Mouse (Mus musculus) heart, embryonic 14.5 days (tissue): Measurements from ENCODE around the gene Cldn19. TPM values are rescaled to one million over a fixed set of nuclear protein-coding genes. Genes with fewer than 3 reads are reported as not detected.
A peak's percentile ranks its signal among the peaks of the same experiment; 100 is the strongest.

Experiments
- ATAC-seq: fragments of 200-750 bp; cut with Nextera tagmentation; 2 replicates; pipeline ENCODE4 v1.8.0; 2017; ENCODE audit warnings: low read depth, moderate TSS enrichment; ENCODE audit not compliant: insufficient number of reproducible peaks, insufficient read depth, low FRiP score
- H3K27ac ChIP-seq, 2 experiments: fragments of 200-500 bp in 1 of 2; fragments of 300-500 bp in 1 of 2; sonication (generic) in 1 of 2; replicated peaks in 1 of 2; 2 replicates each; pipeline ENCODE4 v1.5.1; 2012 to 2014; ENCODE audit warnings: low read depth in 2 of 2, low read length in 2 of 2, control low read depth in 1 of 2, mild to moderate bottlenecking in 1 of 2, mixed read lengths in 1 of 2; ENCODE audit not compliant: control insufficient read depth in 1 of 2, insufficient read depth in 1 of 2
- H3K27me3 ChIP-seq: fragments of 300-500 bp; sonication (generic); 2 replicates; pipeline ENCODE4 v1.6.1; 2014; ENCODE audit warnings: mild to moderate bottlenecking, low read length, control low read depth; ENCODE audit not compliant: control insufficient read depth, insufficient read depth
- H3K36me3 ChIP-seq: fragments of 300-500 bp; sonication (generic); 2 replicates; pipeline ENCODE4 v1.6.1; 2014; ENCODE audit warnings: mild to moderate bottlenecking, control low read depth, low read length, mixed read lengths; ENCODE audit not compliant: control insufficient read depth, insufficient read depth
- H3K4me1 ChIP-seq, 2 experiments: fragments of 200-500 bp in 1 of 2; fragments of 300-500 bp in 1 of 2; sonication (generic) in 1 of 2; 2 replicates each; pipeline ENCODE4 v1.6.1; 2012 to 2014; ENCODE audit warnings: low read length in 2 of 2, control low read depth in 1 of 2, mixed read lengths in 1 of 2; ENCODE audit not compliant: control insufficient read depth in 2 of 2, insufficient read depth in 2 of 2
- H3K4me2 ChIP-seq: fragments of 300-500 bp; sonication (generic); 2 replicates; pipeline ENCODE4 v1.6.1; 2014; ENCODE audit warnings: mild to moderate bottlenecking, low read length
- H3K4me3 ChIP-seq, 2 experiments: fragments of 200-500 bp in 1 of 2; fragments of 300-500 bp in 1 of 2; sonication (generic) in 1 of 2; 2 replicates each; pipeline ENCODE4 v1.5.1; 2012 to 2014; ENCODE audit warnings: low read length in 2 of 2, mild to moderate bottlenecking in 2 of 2, control low read depth in 1 of 2, low read depth in 1 of 2, moderate library complexity in 1 of 2; ENCODE audit not compliant: control insufficient read depth in 1 of 2, insufficient read depth in 1 of 2
- H3K9ac ChIP-seq: fragments of 300-500 bp; sonication (generic); 2 replicates; pipeline ENCODE4 v1.6.1; 2014; ENCODE audit warnings: mild to moderate bottlenecking, low read length
- H3K9me3 ChIP-seq: fragments of 300-500 bp; sonication (generic); 2 replicates; pipeline ENCODE4 v1.6.1; 2016; ENCODE audit warnings: low read length, control low read depth; ENCODE audit not compliant: control insufficient read depth
- WGBS: fragments of 180-500 bp; shearing (Covaris S2); extraction: QIAGEN DNeasy Blood & Tissue Kit; methylation state at CpG from one replicate; pipeline ENCODE4 v1.1.7; 2014; 5-methylcytosine and 5-hydroxymethylcytosine counted together
- polyA plus RNA-seq: library from polyadenylated mRNA; unstranded; fragments of >200 nt; fragmentation: Nextera tagmentation; extraction: Ambion mirVana; gene quantifications from 2 replicates; pipeline ENCODE4 v1.2.1, GENCODE M21; 2014

The Cldn19 gene
- polyA plus RNA-seq, 1 experiment from 2014 or later: not detected

GRCm38 (mm10) chr4:119244468-119245240 lies 10.6 kb upstream of the Cldn19 start:
- Histone ChIP-seq H3K9me3 (no peaks in the 10 kb centered on the region), H3K4me2 (no peak overlapping the region), H3K4me1 (peaks cover 12 to 29% of the 10 kb centered on the region in 2 experiments), H3K4me3 (no peak overlapping the region), H3K27ac (no peak overlapping the region), H3K36me3 (peaks cover 75% of the 10 kb centered on the region), H3K27me3 (no peaks in the 10 kb centered on the region), H3K9ac (no peak overlapping the region)
- no peak for ATAC-seq
- WGBS: 72% methylated on average over 22 of the region's 22 CpGs

DNA sequence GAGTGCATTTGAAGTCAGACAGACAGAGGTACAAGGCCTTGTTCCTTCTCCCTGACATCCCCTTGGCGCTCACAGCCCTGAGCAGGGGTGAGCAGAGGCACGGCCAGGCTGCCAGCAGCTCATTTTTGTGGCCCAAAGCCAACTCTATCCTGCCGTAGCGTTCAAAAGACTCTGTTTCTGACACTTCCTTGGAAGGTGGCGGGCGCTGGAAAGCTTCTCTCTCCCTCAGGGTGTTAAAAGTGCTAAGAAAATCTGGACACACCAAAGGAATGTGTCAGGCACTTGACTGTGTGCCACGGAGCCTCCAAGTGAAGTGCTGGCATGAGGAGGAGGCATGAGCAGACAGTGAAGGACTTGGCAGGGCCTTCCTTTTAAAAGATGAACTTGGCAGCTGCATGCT lies 9.7 kb upstream of the Cldn19 start:
- H3K27me3 ChIP-seq: no peaks in the 10 kb centered on the region
- ATAC-seq: no peak; the same call in 1 of the 2 replicates
- peak overlapping the region; percentile 34; the same call in 1 of the 2 replicates for H3K9ac ChIP-seq
- 48% methylated on average over 7 of the region's 7 CpGs for WGBS
- no peak overlapping the region for H3K4me2 ChIP-seq
- no peak overlapping the region for H3K4me3 ChIP-seq
- peaks cover 12 to 29% of the 10 kb centered on the region in 2 experiments for H3K4me1 ChIP-seq
- H3K27ac ChIP-seq: peak overlapping the region in 1 of 2 experiments; percentile 53; a peak in 2 of 4 replicates
- H3K9me3 ChIP-seq: no peaks in the 10 kb centered on the region
- H3K36me3 ChIP-seq: peaks cover 68% of the 10 kb centered on the region

GRCm38 (mm10) chr4:119245961-119246360 lies 9.3 kb upstream of the Cldn19 start:
- 89% methylated on average over 7 of the region's 9 CpGs for WGBS
- no peaks in the 10 kb centered on the region for H3K27me3 ChIP-seq
- peaks cover 12 to 29% of the 10 kb centered on the region in 2 experiments for H3K4me1 ChIP-seq
- no peak overlapping the region for H3K9ac ChIP-seq
- H3K36me3 ChIP-seq: peaks cover 64% of the 10 kb centered on the region
- no peak overlapping the region for H3K4me2 ChIP-seq
- no peak for ATAC-seq
- no peaks in the 10 kb centered on the region for H3K9me3 ChIP-seq
- H3K4me3 ChIP-seq: no peak overlapping the region
- no peak overlapping the region for H3K27ac ChIP-seq

DNA sequence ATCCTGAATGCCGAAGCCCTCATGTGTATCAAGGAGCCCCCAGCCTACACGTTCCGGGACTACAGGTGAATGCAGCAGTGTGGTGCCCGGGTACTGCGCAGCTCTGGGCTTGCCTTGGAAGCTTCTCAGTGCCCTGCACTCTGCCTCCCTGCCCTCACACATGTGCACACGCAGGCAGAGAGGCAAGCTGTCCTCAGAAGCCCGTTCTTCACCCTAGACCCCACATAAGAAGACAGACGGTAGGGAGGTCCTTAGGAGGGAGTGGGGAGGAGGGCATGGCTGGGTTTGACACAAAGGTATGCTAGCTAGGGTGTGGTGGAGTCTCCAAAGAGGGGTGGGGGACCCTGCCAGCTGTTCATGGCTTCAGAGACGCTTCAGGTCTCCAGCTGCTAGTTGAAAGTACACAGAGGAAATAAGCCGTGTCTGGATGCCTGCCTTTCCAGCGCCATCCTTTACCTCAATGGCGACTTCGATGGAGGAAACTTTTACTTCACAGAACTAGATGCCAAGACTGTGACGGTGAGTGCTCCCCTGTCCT lies 8.5 kb upstream of the Cldn19 start:
- Histone ChIP-seq H3K4me3 (no peak overlapping the region), H3K9ac (no peak overlapping the region), H3K4me2 (no peak overlapping the region), H3K36me3 (peaks cover 57% of the 10 kb centered on the region), H3K27me3 (no peaks in the 10 kb centered on the region), H3K27ac (no peak overlapping the region), H3K4me1 (peaks cover 12 to 29% of the 10 kb centered on the region in 2 experiments), H3K9me3 (no peaks in the 10 kb centered on the region)
- WGBS: 81% methylated on average over 14 of the region's 14 CpGs
- ATAC-seq: no peak

DNA sequence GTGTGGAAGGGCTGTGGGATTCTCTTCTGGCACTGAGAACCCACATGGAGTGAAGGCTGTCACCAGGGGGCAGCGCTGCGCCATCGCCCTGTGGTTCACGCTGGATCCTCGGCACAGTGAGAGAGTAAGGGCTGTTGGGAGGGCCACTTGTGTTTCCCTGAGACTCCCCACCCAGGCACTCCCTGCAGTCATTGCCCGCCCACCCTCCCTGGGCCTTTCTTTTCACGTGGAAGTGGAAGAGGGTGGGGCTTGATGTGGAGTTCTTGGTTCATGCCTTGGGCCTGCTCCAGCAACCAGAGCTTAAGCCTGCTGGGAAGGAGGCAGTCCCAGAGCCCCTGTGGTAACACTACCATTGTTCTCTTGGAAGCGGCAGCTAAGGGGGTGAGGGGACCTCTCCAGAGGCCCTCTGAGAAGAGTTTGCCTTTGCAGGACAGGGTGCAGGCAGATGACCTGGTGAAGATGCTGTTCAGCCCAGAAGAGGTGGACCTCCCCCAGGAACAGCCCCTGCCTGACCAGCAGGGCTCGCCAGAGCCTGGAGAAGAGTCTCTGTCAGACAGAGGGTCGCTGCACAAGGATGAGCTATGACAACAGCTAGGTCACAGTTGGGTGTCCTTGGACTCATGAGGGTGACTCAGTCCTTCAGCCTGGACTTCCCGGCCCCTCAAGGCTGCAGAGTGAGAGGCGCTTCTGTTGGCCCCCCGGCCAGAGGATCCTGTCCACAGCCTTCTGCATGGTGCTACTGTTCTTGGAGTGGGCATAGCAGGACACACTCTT lies 7.6 kb upstream of the Cldn19 start:
- Histone ChIP-seq H3K4me2 (no peak overlapping the region), H3K9ac (no peak overlapping the region), H3K36me3 (peaks cover 48% of the 10 kb centered on the region), H3K4me1 (peaks cover 12 to 29% of the 10 kb centered on the region in 2 experiments), H3K27ac (0 out of 4 replicates have a peak overlapping the region, but pooled peaks have one; percentile 6 to 10), H3K9me3 (no peaks in the 10 kb centered on the region), H3K4me3 (no peak overlapping the region), H3K27me3 (no peaks in the 10 kb centered on the region)
- no peak for ATAC-seq
- 34% methylated on average over 13 of the region's 13 CpGs for WGBS

DNA sequence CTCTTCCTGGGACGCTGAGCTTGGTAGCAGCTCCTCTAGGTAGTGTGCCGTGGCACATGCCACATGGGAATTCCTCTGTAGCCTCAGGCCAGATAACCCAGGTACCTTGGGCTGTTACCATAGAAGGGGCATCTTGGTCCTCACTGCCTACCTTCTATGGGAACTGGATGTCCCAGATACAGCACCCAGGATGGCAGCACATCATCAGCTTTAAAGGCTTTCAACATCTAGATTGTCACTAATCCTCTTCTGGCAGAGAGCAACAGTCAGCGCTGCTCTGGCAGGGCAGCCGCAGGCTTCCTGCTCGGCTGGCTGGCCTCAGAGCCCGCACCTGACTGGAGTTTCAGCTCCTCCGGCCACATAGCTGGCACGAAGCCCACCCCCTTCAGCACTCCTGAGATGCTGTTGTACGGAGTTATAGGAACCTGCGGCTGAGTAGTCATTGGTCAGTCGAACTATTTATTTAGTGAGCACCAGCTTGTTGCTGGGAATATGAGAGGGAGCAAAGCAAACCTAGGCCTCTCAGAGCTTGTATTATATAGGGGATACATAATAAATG lies 6.7 kb upstream of the Cldn19 start:
- no peak overlapping the region for H3K4me2 ChIP-seq
- peaks cover 40% of the 10 kb centered on the region for H3K36me3 ChIP-seq
- WGBS: 57% methylated on average over 11 of the region's 11 CpGs
- no peaks in the 10 kb centered on the region for H3K9me3 ChIP-seq
- no peak overlapping the region for H3K9ac ChIP-seq
- no peak overlapping the region for H3K4me3 ChIP-seq
- no peak overlapping the region for H3K27ac ChIP-seq
- no peak for ATAC-seq
- H3K27me3 ChIP-seq: no peaks in the 10 kb centered on the region
- H3K4me1 ChIP-seq: peaks cover 12 to 29% of the 10 kb centered on the region in 2 experiments

- H3K27ac ChIP-seq: no peak overlapping the region
- H3K4me3 ChIP-seq: no peak overlapping the region
- H3K9me3 ChIP-seq: no peaks in the 10 kb centered on the region
- H3K36me3 ChIP-seq: peaks cover 13% of the 10 kb centered on the region
- ATAC-seq: no peak
- 53% methylated on average over 7 of the region's 7 CpGs for WGBS
- H3K4me1 ChIP-seq: peaks cover 10 to 25% of the 10 kb centered on the region in 2 experiments
- H3K9ac ChIP-seq: no peak overlapping the region
- H3K27me3 ChIP-seq: no peaks in the 10 kb centered on the region
- H3K4me2 ChIP-seq: no peak overlapping the region
Observed at GRCm38 (mm10) chr4:119252025-119252808, 3.0 kb upstream of the Cldn19 start.
